Mouse (Mus musculus) ES-Bruce4 (cell line): ENCODE data around the gene E130114P18Rik. TPM values are rescaled to one million over a fixed set of nuclear protein-coding genes. Genes with fewer than 3 reads are reported as not detected.

Experiments
- H3K27ac ChIP-seq: 2 replicates; pipeline ENCODE4 v1.5.1; 2012; ENCODE audit warnings: low read length, inconsistent platforms; ENCODE audit not compliant: insufficient read depth
- H3K27me3 ChIP-seq: 2 replicates; pipeline ENCODE4 v1.6.1; 2012; ENCODE audit warnings: mild to moderate bottlenecking, low read length, inconsistent platforms; ENCODE audit not compliant: control insufficient read depth, poor library complexity, insufficient read depth, severe bottlenecking
- H3K36me3 ChIP-seq: 2 replicates; pipeline ENCODE4 v1.6.1; 2012; ENCODE audit warnings: inconsistent platforms, mild to moderate bottlenecking, low read length, moderate library complexity; ENCODE audit not compliant: control insufficient read depth, poor library complexity, insufficient read depth, severe bottlenecking
- H3K4me1 ChIP-seq: one replicate; pipeline ENCODE4 v1.8.1; 2011; ENCODE audit warnings: low read length; ENCODE audit not compliant: control insufficient read depth, insufficient read depth
- H3K4me3 ChIP-seq: 2 replicates; pipeline ENCODE4 v1.5.1; 2011; ENCODE audit warnings: low read depth, mild to moderate bottlenecking, low read length
- H3K9ac ChIP-seq: 2 replicates; pipeline ENCODE4 v1.6.1; 2012; ENCODE audit warnings: low read depth, mild to moderate bottlenecking, inconsistent platforms; ENCODE audit not compliant: poor library complexity, severe bottlenecking
- H3K9me3 ChIP-seq: replicated peaks from 2 replicates; pipeline ENCODE4 v1.6.1; 2012; ENCODE audit warnings: mild to moderate bottlenecking, low read length, inconsistent platforms; ENCODE audit not compliant: control insufficient read depth, poor library complexity, insufficient read depth, severe bottlenecking
- CTCF ChIP-seq: IDR thresholded peaks from one replicate; pipeline ENCODE4 v1.8.1; 2011; ENCODE audit warnings: low read depth, low read length
- EP300 ChIP-seq: IDR thresholded peaks from 2 replicates; pipeline ENCODE4 v1.6.1; 2011; ENCODE audit warnings: low read depth, low read length; ENCODE audit not compliant: insufficient read depth
- POLR2A ChIP-seq: IDR thresholded peaks from one replicate; pipeline ENCODE4 v1.8.1; 2011; ENCODE audit warnings: low read length; ENCODE audit not compliant: insufficient read depth
- polyA plus RNA-seq: library from polyadenylated mRNA; stranded (reverse); fragments of >200 nt; gene quantifications from 2 replicates; pipeline ENCODE4 v1.2.4, GENCODE M21; 2011; ENCODE audit warnings: low read depth; ENCODE audit not compliant: missing spikeins, insufficient read depth, insufficient read length

The E130114P18Rik gene
- polyA plus RNA-seq, 1 experiment: not detected

GRCm38 (mm10) chr4:97580906-97581305 is 197.0 kb downstream of the E130114P18Rik start:
- H3K27me3 ChIP-seq: no peaks in the 10 kb centered on the region; the same call in 1 of the 2 replicates
- H3K4me3 ChIP-seq: no peak overlapping the region
- H3K4me1 ChIP-seq: no peaks in the 10 kb centered on the region
- no peak overlapping the region for H3K27ac ChIP-seq
- TF ChIP-seq EP300 (no peak), POLR2A (no peak), CTCF (no peak)
- H3K9me3 ChIP-seq: no peaks in the 10 kb centered on the region
- no peaks in the 10 kb centered on the region for H3K36me3 ChIP-seq
- H3K9ac ChIP-seq: no peak overlapping the region

DNA sequence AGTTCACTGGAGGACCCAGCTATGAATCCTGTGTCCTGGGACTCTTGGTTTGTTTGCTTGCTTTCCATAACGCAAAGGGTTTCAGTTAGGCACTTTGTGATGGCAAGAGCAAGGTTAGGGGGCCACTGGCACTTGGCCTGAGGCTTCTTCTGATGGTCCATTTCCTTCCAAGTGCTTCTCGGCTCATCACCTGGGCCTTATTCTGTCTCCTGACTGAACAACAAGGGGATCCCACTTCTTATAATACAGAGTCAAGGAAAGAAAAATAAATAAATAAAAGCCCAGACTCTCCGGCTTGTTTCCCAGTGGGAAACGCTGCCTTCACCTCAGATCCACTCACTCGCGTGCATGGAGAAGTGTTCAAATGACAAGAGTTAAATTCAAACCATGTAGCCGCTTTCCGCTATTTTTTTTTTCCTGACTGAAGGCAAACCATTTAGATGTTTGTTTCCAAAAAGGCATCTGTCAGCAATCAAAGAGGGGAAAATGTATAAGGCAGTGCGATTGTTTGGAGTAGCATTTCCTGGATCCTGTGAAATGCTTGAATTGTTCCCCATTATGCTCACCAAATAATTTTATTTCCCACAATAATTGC is 199.2 kb downstream of the E130114P18Rik start:
- Histone ChIP-seq H3K27ac (no peak overlapping the region), H3K9ac (no peak overlapping the region), H3K9me3 (no peaks in the 10 kb centered on the region), H3K4me1 (no peaks in the 10 kb centered on the region), H3K4me3 (no peak overlapping the region), H3K27me3 (no peaks in the 10 kb centered on the region; the same call in 1 of the 2 replicates), H3K36me3 (no peaks in the 10 kb centered on the region)
- TF ChIP-seq EP300 (no peak), CTCF (no peak), POLR2A (no peak)

GRCm38 (mm10) chr4:97577431-97577830 is 200.4 kb downstream of the E130114P18Rik start:
- H3K9me3 ChIP-seq: no peaks in the 10 kb centered on the region
- no peaks in the 10 kb centered on the region for H3K36me3 ChIP-seq
- H3K4me3 ChIP-seq: no peak overlapping the region
- no peak overlapping the region for H3K27ac ChIP-seq
- TF ChIP-seq CTCF (no peak), EP300 (no peak), POLR2A (no peak)
- no peak overlapping the region for H3K9ac ChIP-seq
- no peaks in the 10 kb centered on the region; the same call in 1 of the 2 replicates for H3K27me3 ChIP-seq
- H3K4me1 ChIP-seq: no peaks in the 10 kb centered on the region

DNA sequence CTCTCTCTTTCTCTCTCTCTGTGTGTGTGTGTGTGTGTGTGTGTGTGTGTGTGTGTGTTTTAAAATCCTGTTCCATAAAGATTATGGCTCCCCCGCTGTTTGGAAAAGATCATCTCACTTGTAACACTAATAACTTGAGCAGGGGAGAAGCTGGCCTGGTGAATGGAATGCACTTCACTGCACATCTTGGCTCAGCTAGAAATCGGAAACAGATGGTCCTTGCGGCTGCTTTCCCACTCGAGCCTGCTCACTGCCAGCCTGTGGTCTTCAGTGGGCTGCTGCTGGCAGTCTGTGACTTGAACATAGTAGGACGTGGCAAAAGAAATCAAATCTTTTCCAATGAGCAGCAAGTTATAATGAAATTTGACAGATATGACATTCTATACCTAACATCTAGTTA is 202.4 kb downstream of the E130114P18Rik start:
- no peaks in the 10 kb centered on the region for H3K4me1 ChIP-seq
- TF ChIP-seq EP300: no peak
- no peak for TF ChIP-seq POLR2A
- TF ChIP-seq CTCF: no peak
- H3K9me3 ChIP-seq: no peaks in the 10 kb centered on the region
- H3K27me3 ChIP-seq: no peaks in the 10 kb centered on the region; the same call in 1 of the 2 replicates
- H3K27ac ChIP-seq: no peak overlapping the region
- H3K36me3 ChIP-seq: no peaks in the 10 kb centered on the region
- no peak overlapping the region for H3K4me3 ChIP-seq
- H3K9ac ChIP-seq: no peak overlapping the region

DNA sequence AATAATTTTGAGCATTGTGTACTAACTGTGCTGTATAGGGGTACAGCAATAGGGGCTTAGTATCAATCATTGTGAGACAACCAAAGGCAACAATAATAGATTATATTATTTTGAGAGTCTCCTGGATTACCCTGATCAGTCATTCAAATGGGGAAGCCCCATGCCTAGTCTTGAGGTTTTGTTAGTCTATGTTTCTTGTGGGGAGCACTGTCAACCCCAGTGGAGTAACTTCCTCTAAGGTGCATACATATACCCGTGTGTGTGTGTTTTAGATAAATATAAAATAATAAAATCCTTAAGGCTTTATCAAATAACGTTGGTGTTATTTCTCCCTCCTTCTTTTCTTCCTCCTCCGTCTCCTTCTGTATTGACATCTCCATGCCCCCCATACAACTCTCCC is 208.6 kb downstream of the E130114P18Rik start:
- no peaks in the 10 kb centered on the region for H3K27me3 ChIP-seq
- no peaks in the 10 kb centered on the region for H3K4me1 ChIP-seq
- H3K27ac ChIP-seq: no peak overlapping the region
- H3K4me3 ChIP-seq: no peak overlapping the region
- no peaks in the 10 kb centered on the region for H3K9me3 ChIP-seq
- TF ChIP-seq CTCF (no peak), EP300 (no peak)
- no peak overlapping the region for H3K9ac ChIP-seq
- no peaks in the 10 kb centered on the region for H3K36me3 ChIP-seq

GRCm38 (mm10) chr4:97564656-97565055 is 213.2 kb downstream of the E130114P18Rik start:
- H3K27ac ChIP-seq: no peak overlapping the region
- no peaks in the 10 kb centered on the region for H3K27me3 ChIP-seq
- no peak overlapping the region for H3K4me3 ChIP-seq
- H3K9me3 ChIP-seq: no peaks in the 10 kb centered on the region
- H3K9ac ChIP-seq: no peak overlapping the region
- H3K36me3 ChIP-seq: no peaks in the 10 kb centered on the region
- H3K4me1 ChIP-seq: no peaks in the 10 kb centered on the region
- no peak for TF ChIP-seq POLR2A
- no peak for TF ChIP-seq CTCF
- no peak for TF ChIP-seq EP300
